Mouse (Mus musculus) megakaryocyte, embryonic 14.5 days (primary cell): ENCODE results near the gene Acbd4.

ENCODE experiments used
- FLI1 ChIP-seq: IDR thresholded peaks from 2 replicates; pipeline ENCODE4 v1.6.1; 2012; ENCODE audit warnings: low read length, inconsistent platforms, mixed read lengths
- GATA1 ChIP-seq: IDR thresholded peaks from 3 replicates; pipeline ENCODE4 v1.6.1; 2012; ENCODE audit warnings: mixed read lengths, low read length, inconsistent platforms, borderline replicate concordance

DNA sequence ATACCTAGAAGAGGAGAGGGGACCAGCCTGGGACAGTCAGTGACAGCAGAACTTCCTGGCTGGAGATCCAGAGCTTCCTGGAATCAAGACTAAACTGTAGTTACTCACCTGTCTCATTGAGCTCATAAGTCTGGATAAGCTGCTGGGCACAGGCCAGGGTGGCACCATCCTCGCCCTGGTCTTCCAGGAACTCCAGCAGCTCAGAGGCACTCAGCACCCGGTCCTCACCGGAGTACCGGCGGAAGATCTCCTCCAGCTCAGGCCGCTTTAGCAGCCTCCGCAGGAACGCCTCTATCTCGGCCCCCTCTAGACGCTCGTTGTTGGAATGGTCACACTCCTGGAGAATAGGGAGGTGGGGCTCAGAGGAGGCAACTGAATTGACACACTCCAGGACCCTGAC is 23.4 kb upstream of the Acbd4 start:
- TF ChIP-seq GATA1 (no peak), FLI1 (no peak)
